Mouse (Mus musculus) ES-Bruce4 (cell line): ENCODE results near the gene Pcdh9. TPM values are rescaled to one million over a fixed set of nuclear protein-coding genes. Genes with fewer than 3 reads are reported as not detected.

ENCODE experiments used
- H3K27ac ChIP-seq: 2 replicates; pipeline ENCODE4 v1.5.1; 2012; ENCODE audit warnings: low read length, inconsistent platforms; ENCODE audit not compliant: insufficient read depth
- H3K27me3 ChIP-seq: 2 replicates; pipeline ENCODE4 v1.6.1; 2012; ENCODE audit warnings: mild to moderate bottlenecking, low read length, inconsistent platforms; ENCODE audit not compliant: control insufficient read depth, poor library complexity, insufficient read depth, severe bottlenecking
- H3K36me3 ChIP-seq: 2 replicates; pipeline ENCODE4 v1.6.1; 2012; ENCODE audit warnings: inconsistent platforms, mild to moderate bottlenecking, low read length, moderate library complexity; ENCODE audit not compliant: control insufficient read depth, poor library complexity, insufficient read depth, severe bottlenecking
- H3K4me1 ChIP-seq: one replicate; pipeline ENCODE4 v1.8.1; 2011; ENCODE audit warnings: low read length; ENCODE audit not compliant: control insufficient read depth, insufficient read depth
- H3K4me3 ChIP-seq: 2 replicates; pipeline ENCODE4 v1.5.1; 2011; ENCODE audit warnings: low read depth, mild to moderate bottlenecking, low read length
- H3K9ac ChIP-seq: 2 replicates; pipeline ENCODE4 v1.6.1; 2012; ENCODE audit warnings: low read depth, mild to moderate bottlenecking, inconsistent platforms; ENCODE audit not compliant: poor library complexity, severe bottlenecking
- H3K9me3 ChIP-seq: replicated peaks from 2 replicates; pipeline ENCODE4 v1.6.1; 2012; ENCODE audit warnings: mild to moderate bottlenecking, low read length, inconsistent platforms; ENCODE audit not compliant: control insufficient read depth, poor library complexity, insufficient read depth, severe bottlenecking
- CTCF ChIP-seq: IDR thresholded peaks from one replicate; pipeline ENCODE4 v1.8.1; 2011; ENCODE audit warnings: low read depth, low read length
- EP300 ChIP-seq: IDR thresholded peaks from 2 replicates; pipeline ENCODE4 v1.6.1; 2011; ENCODE audit warnings: low read depth, low read length; ENCODE audit not compliant: insufficient read depth
- POLR2A ChIP-seq: IDR thresholded peaks from one replicate; pipeline ENCODE4 v1.8.1; 2011; ENCODE audit warnings: low read length; ENCODE audit not compliant: insufficient read depth
- polyA plus RNA-seq: library from polyadenylated mRNA; stranded (reverse); fragments of >200 nt; gene quantifications from 2 replicates; pipeline ENCODE4 v1.2.4, GENCODE M21; 2011; ENCODE audit warnings: low read depth; ENCODE audit not compliant: missing spikeins, insufficient read depth, insufficient read length

The Pcdh9 gene
- 0.12 and 0.52 TPM in 2 replicates for polyA plus RNA-seq

DNA sequence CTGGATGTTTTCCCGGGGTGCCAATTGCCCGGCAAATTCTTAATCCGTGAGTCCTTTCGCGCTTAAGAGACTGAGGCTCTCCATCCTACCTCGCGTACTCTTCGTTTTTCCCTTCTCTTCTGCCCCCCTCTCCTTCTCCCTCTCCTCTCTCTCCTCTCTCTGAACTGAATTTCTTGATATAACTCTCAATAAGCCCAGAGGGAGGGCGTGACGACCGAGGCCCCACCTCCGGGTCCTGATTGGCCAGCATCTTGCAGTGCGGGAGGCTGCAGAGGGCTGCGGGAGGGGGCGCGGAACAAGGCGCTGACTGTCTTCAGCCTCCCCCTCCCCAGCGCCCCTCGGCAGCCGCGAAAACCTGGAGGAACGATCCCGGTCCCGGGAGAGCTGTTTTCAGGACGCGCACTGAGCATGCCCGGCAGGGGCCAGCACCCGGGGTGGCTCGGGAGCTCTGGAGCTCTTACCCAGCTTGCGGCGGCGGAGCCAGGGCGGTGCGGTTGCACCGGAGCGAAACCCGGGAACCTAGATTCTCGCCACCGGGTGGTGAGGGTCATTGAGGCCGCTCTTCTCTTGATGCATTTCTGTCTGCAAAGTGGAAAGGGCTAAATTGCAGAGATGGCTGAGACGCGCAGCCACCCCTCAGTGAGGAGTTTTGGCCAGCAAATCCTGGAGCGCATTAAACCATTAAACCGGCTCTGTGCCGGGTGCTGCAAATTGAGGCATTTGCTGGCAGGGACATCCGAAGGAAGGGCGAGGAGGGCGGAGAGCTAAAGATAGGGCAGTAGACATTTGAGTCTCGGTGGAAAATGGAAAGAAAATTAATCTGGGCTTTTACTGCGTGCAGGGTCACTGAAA, at the start of gene Pcdh9:
Pcdh9 (minus strand) TSS at position 161 of the 852 bp plus-strand sequence.
- Histone ChIP-seq H3K27me3 (peaks cover 7% of the 10 kb centered on the region; the same call in 1 of the 2 replicates), H3K9ac (peak within 1 kb of the TSS; percentile 47), H3K27ac (no peak within 1 kb of the TSS), H3K36me3 (no peaks in the 10 kb centered on the region), H3K9me3 (no peaks in the 10 kb centered on the region), H3K4me1 (no peaks in the 10 kb centered on the region), H3K4me3 (peak within 1 kb of the TSS; percentile 65)
- TF ChIP-seq POLR2A (no peak), CTCF (no peak), EP300 (no peak)

DNA sequence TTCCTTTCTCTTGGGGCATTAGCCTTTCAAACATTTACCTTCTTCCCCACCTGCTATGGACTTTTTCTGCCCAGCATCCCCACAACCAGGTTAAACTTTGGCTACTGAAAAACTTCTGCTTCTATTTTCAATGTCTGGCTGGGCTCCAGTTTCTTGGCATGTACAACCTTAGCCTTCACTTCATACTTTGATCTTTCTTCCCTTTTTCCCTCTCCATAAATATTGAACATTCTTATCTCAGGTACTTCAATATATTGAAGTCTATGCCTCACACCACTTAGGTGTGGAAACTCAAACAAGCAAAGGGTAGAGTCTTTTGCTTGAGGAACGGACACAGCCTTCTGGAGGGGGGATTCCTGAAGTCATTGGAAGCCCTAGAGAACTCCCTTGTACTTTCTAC, 16.4 kb upstream of the Pcdh9 start:
- H3K9me3 ChIP-seq, result no peaks in the 10 kb centered on the region
- no peak overlapping the region for H3K9ac ChIP-seq
- no peak overlapping the region for H3K27ac ChIP-seq
- no peak for TF ChIP-seq POLR2A
- no peak for TF ChIP-seq CTCF
- TF ChIP-seq EP300, result no peak
- no peak overlapping the region for H3K4me3 ChIP-seq
- no peaks in the 10 kb centered on the region for H3K4me1 ChIP-seq
- no peaks in the 10 kb centered on the region for H3K36me3 ChIP-seq
- no peaks in the 10 kb centered on the region for H3K27me3 ChIP-seq

DNA sequence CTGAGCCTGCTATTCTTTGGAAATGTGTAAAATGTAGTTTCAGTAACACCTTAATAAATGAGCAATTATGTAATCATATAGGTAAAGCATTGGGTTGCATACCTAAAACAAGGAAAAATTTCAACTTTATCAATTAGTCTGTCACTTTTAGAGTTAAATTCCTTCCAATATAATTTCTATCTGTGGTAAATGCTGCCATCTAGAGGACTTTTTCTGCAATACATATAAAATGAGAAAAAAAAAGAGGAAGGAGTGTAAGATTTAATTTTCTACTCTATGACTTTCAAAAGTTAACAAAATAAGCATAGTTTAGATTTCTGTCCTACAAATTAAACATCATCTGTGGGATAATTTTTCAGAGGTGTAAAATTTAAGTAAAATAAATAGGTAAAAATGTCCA, 8.1 kb upstream of the Pcdh9 start:
- TF ChIP-seq CTCF, result no peak
- no peak for TF ChIP-seq EP300
- no peak overlapping the region for H3K4me3 ChIP-seq
- no peaks in the 10 kb centered on the region for H3K27me3 ChIP-seq
- H3K36me3 ChIP-seq, result no peaks in the 10 kb centered on the region
- H3K9ac ChIP-seq, result no peak overlapping the region
- no peaks in the 10 kb centered on the region for H3K9me3 ChIP-seq
- H3K4me1 ChIP-seq, result no peaks in the 10 kb centered on the region
- H3K27ac ChIP-seq, result no peak overlapping the region

DNA sequence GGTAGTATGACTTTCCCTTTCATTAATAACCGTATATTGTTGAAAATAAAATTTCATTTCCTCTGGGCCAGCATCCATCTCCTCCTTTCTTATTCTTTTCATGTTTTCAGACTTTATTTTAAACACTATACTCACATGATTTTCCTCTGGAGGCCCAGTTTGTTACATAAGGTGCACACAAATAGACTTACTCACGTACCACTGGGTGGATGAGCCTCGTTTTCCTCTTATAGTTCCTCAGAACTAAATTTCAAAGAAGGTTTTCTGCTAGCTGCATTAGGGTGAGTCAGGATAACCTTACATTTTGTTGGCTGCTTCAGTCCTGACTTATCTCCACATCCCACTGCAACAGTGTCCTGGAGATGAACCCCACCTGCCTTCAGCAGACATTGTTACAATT, 4.7 kb upstream of the Pcdh9 start:
- Histone ChIP-seq H3K27me3 (peaks cover 3% of the 10 kb centered on the region; the same call in 1 of the 2 replicates), H3K9ac (no peak overlapping the region), H3K4me3 (no peak overlapping the region), H3K27ac (no peak overlapping the region), H3K9me3 (no peaks in the 10 kb centered on the region), H3K4me1 (no peaks in the 10 kb centered on the region), H3K36me3 (no peaks in the 10 kb centered on the region)
- no peak for TF ChIP-seq EP300
- no peak for TF ChIP-seq CTCF
- no peak for TF ChIP-seq POLR2A

DNA sequence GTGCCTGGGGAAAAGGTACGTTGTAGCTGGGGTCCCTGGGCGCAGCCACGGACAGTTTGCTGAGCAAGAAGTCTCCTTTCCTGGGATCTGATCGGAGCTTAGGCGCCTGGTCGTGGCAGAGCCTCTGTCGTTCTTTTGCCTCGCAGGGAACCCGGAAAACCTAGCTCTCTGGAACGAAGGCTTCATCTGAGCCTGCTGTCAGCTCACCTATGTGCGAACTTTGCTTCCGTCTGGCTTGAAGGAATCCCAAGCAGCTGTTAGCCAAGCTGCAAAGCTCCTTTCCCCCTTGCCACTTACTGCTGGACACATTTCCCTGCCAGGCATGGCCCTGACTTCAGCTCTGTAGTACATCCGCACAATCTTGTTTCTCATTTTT, 880 bp upstream of the Pcdh9 start:
- peaks cover 7% of the 10 kb centered on the region; the same call in 1 of the 2 replicates for H3K27me3 ChIP-seq
- no peak for TF ChIP-seq EP300
- no peak for TF ChIP-seq POLR2A
- no peak for TF ChIP-seq CTCF
- peak overlapping the region; percentile 47 for H3K9ac ChIP-seq
- no peak overlapping the region for H3K27ac ChIP-seq
- no peaks in the 10 kb centered on the region for H3K4me1 ChIP-seq
- peak overlapping the region; percentile 65 for H3K4me3 ChIP-seq
- no peaks in the 10 kb centered on the region for H3K9me3 ChIP-seq
- no peaks in the 10 kb centered on the region for H3K36me3 ChIP-seq

DNA sequence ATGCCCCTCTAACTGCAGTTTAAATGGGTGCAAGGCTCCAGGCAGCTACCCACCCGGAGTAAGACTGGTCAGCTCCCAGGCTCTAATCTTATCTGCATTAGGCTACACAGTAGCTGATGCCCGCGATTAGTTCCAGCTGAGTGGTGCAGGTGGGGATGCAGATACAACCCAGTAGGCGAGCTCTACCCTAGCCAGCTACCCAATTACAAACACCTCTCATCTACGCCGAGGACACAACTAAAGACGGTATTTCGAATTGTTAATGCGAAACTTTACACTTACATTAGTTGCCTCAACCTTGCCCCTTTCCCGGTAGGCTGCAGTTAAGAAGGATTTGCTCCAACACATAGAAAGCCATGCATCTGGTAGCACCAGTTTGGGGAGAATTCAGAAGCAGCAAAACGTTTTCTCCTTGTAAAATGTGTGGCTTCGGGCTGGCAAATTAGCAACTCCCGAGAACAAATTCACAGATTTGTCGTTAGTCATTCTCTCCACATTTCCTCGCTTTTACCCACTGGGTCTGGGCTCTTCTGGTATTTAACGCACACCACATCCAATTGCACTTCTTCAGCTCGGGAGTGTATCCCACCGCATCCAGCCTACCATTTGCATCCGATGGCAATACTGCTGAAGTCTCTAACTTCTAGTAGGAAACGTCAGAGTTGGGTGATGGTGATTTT, 500 bp downstream of the Pcdh9 start:
- Histone ChIP-seq H3K4me1 (no peaks in the 10 kb centered on the region), H3K4me3 (peak overlapping the region; percentile 65), H3K9ac (no peak overlapping the region), H3K9me3 (no peaks in the 10 kb centered on the region), H3K36me3 (no peaks in the 10 kb centered on the region), H3K27me3 (peaks cover 7% of the 10 kb centered on the region; the same call in 1 of the 2 replicates), H3K27ac (no peak overlapping the region)
- no peak for TF ChIP-seq CTCF
- TF ChIP-seq EP300, result no peak
- TF ChIP-seq POLR2A, result no peak
